Mouse (Mus musculus) G1E (cell line): ENCODE results near the gene Dnajc13. TPM values are rescaled to one million over a fixed set of nuclear protein-coding genes. Genes with fewer than 3 reads are reported as not detected.

Experiments
- ATAC-seq: 2 replicates; pipeline ENCODE4 v1.8.0; 2016; ENCODE audit warnings: mild to moderate bottlenecking; ENCODE audit not compliant: insufficient number of reproducible peaks, poor library complexity, low FRiP score, severe bottlenecking; ENCODE audit errors: extremely low read depth
- DNase-seq: peaks from one replicate; pipeline ENCODE4 v3.0.0; 2012; ENCODE audit warnings: low spot score
- H3K27me3 ChIP-seq: 2 replicates; pipeline ENCODE4 v1.6.1; 2012; ENCODE audit warnings: mild to moderate bottlenecking, low read length, inconsistent platforms; ENCODE audit not compliant: insufficient read depth
- H3K36me3 ChIP-seq: replicated peaks from 2 replicates; pipeline ENCODE3; 2012; ENCODE audit warnings: mild to moderate bottlenecking, inconsistent platforms
- H3K4me1 ChIP-seq: 2 replicates; pipeline ENCODE4 v1.6.1; 2012; ENCODE audit warnings: low read depth, low read length, inconsistent platforms, mixed read lengths; ENCODE audit not compliant: insufficient read depth
- H3K4me3 ChIP-seq: 2 replicates; pipeline ENCODE4 v1.5.1; 2012; ENCODE audit warnings: low read depth, mild to moderate bottlenecking, inconsistent platforms, low read length, moderate library complexity, mixed read lengths
- H3K9me3 ChIP-seq: replicated peaks from 2 replicates; pipeline ENCODE4 v1.6.1; 2012; ENCODE audit warnings: inconsistent platforms
- CTCF ChIP-seq: IDR thresholded peaks from 2 replicates; pipeline ENCODE4 v1.5.1; 2012; ENCODE audit warnings: low read depth, low read length, inconsistent platforms, mixed read lengths
- GATA1 ChIP-seq: IDR thresholded peaks from 2 replicates; pipeline ENCODE4 v1.6.1; 2012; ENCODE audit warnings: borderline replicate concordance, low read length, inconsistent platforms, mixed read lengths
- GATA2 ChIP-seq: IDR thresholded peaks from 2 replicates; pipeline ENCODE4 v1.6.1; 2012; ENCODE audit warnings: low read depth, low read length, inconsistent platforms, borderline replicate concordance
- POLR2AphosphoS5 ChIP-seq: IDR thresholded peaks from 2 replicates; pipeline ENCODE4 v1.6.1; 2012; ENCODE audit warnings: low read depth, low read length, inconsistent platforms; ENCODE audit not compliant: insufficient replicate concordance
- TAL1 ChIP-seq: conservative IDR thresholded peaks from 2 replicates; pipeline ENCODE4 v1.6.1; 2012; ENCODE audit warnings: low read depth, low read length, inconsistent platforms, mixed read lengths
- polyA plus RNA-seq: library from polyadenylated mRNA; stranded (reverse); fragments of >175 nt; gene quantifications from 2 replicates; pipeline ENCODE4 v1.2.3, GENCODE M21; 2012
- total RNA-seq, 2 experiments: library from RNA; stranded (forward) in 1 of 2; stranded (reverse) in 1 of 2; fragments of 200-1000 nt in 1 of 2; fragments of >200 nt in 1 of 2; fragmentation: Nextera tagmentation in 1 of 2; gene quantifications; 2 replicates each; pipeline ENCODE4 v1.2.3; 2014 to 2017

Gene Dnajc13
- total and polyA plus RNA-seq, 3 experiments, result 55.7 to 119 (median 62.9) TPM

DNA sequence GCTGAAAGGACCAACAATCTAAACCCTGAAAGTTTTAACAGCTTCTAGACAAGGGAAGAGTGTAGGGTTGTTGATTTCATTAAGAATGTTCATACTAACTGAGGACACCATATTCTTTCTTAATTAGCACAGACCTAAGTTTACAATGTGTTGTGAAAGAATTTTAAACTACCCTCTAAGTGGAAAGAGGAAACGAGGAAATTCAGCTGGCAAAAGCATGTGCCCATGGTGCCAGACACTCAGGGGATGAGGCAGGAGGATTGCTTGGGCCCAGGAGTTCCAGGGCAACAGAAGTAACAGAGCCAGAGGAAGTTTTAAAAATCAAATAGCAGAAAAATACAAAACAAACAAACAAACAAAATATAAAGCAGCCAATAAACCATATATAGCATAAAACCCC is 28.9 kb downstream of the Dnajc13 start:
- no peak for ATAC-seq
- Histone ChIP-seq H3K36me3 (peaks cover 84% of the 10 kb centered on the region), H3K27me3 (no peaks in the 10 kb centered on the region), H3K4me3 (no peak overlapping the region), H3K4me1 (no peaks in the 10 kb centered on the region), H3K9me3 (no peaks in the 10 kb centered on the region)
- DNase-seq, result no peak
- TF ChIP-seq CTCF (no peak), GATA2 (no peak), TAL1 (no peak), GATA1 (no peak), POLR2AphosphoS5 (no peak)

DNA sequence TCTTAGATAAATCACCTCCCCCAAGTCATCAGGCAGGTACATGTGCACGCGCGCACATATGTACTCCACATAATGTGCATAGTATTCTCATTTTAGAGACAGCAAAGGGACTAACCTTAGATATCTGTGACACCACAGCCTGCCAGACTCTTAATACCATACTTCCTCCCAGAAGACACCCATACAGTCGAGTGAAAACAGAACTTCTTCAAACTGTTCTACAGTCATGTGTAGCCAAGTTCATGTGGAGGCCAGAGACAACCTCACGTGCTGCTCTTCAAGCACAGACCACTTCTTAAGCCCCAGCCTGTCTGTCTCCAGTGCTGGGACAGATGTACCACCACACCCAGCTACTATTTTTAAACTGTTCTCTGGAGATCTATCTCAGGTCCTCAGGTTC is 29.7 kb downstream of the Dnajc13 start:
- ATAC-seq (no peak), DNase-seq (no peak)
- H3K4me3 ChIP-seq, result no peak overlapping the region
- TF ChIP-seq CTCF (no peak), POLR2AphosphoS5 (no peak), GATA2 (no peak), TAL1 (no peak), GATA1 (no peak)
- H3K9me3 ChIP-seq, result no peaks in the 10 kb centered on the region
- H3K36me3 ChIP-seq, result peaks cover 88% of the 10 kb centered on the region
- no peaks in the 10 kb centered on the region for H3K4me1 ChIP-seq
- no peaks in the 10 kb centered on the region for H3K27me3 ChIP-seq

DNA sequence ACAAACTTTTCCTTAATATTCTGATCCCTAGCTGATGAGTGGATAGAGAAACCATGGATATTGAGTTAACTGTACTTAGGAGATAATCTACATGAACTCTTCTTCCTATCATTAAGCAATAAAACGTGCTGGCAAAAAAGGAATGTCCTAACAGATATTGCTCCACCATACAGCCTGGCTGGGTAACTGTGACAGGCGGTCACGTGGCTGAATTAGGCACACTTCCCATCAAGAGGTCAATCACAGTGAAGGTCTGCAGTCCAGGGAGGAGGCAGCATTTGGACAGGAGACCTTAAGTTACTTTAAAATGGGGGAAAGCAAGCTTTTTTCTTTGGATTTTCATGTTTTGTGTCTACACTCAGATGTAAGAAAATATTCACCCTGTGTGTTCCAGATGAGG is 30.7 kb downstream of the Dnajc13 start:
- TF ChIP-seq TAL1 (no peak), GATA1 (no peak), CTCF (no peak), GATA2 (no peak), POLR2AphosphoS5 (no peak)
- Histone ChIP-seq H3K4me3 (no peak overlapping the region), H3K9me3 (no peaks in the 10 kb centered on the region), H3K27me3 (no peaks in the 10 kb centered on the region), H3K36me3 (peaks cover 81% of the 10 kb centered on the region), H3K4me1 (no peaks in the 10 kb centered on the region)
- no peak for ATAC-seq
- no peak for DNase-seq

DNA sequence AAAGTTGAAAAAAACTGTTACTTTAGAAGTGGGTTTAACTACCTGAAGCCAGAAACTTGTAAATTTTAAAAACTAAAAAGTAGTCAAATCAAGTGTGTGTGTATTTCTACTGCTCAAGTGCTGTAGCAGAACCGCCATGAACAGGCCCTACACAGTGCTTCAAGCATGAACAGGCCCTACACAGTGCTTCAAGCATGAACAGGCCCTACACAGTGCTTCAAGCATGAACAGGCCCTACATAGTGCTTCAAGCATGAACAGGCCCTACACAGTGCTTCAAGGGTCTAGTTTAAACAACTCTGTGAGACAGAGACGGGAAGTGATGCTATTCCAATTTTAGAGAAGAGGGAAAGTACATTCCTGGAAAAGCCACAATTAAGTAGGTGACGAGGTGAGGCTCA is 51.3 kb downstream of the Dnajc13 start:
- Histone ChIP-seq H3K36me3 (peaks cover 74% of the 10 kb centered on the region), H3K4me3 (no peak overlapping the region), H3K4me1 (no peaks in the 10 kb centered on the region), H3K9me3 (no peaks in the 10 kb centered on the region), H3K27me3 (no peaks in the 10 kb centered on the region)
- DNase-seq, result no peak
- no peak for TF ChIP-seq GATA2
- TF ChIP-seq CTCF, result no peak
- no peak for TF ChIP-seq POLR2AphosphoS5
- TF ChIP-seq GATA1, result no peak
- TF ChIP-seq TAL1, result no peak
- ATAC-seq, result no peak

DNA sequence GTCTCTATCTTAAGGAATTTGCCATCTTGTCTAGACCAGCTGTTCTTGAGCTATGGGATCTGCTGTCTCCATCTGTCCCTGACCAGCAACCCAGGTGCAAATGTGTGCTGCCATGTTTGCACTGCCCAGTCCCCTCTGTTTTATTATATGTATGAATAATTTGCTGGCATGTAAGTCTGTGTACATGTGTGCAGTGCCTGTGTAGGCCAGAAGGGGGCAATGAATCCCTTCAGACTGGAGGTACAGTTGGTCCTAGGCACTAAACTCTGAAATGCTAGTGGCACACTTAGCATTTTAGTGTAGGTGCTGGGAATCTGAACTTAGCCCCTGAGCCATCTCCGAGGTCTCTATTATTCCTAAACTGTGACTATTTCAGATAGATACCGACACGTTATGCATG is 58.9 kb downstream of the Dnajc13 start:
- peak; percentile 63 for ATAC-seq
- Histone ChIP-seq H3K4me3 (no peak overlapping the region), H3K9me3 (no peaks in the 10 kb centered on the region), H3K27me3 (no peaks in the 10 kb centered on the region), H3K4me1 (peaks cover 4% of the 10 kb centered on the region; the same call in 1 of the 2 replicates), H3K36me3 (peaks cover 80% of the 10 kb centered on the region)
- DNase-seq, result no peak
- no peak for TF ChIP-seq GATA1
- TF ChIP-seq GATA2, result no peak
- TF ChIP-seq POLR2AphosphoS5, result no peak
- TF ChIP-seq CTCF, result peak; percentile 60; the same call in 1 of the 2 replicates
- TF ChIP-seq TAL1, result no peak

DNA sequence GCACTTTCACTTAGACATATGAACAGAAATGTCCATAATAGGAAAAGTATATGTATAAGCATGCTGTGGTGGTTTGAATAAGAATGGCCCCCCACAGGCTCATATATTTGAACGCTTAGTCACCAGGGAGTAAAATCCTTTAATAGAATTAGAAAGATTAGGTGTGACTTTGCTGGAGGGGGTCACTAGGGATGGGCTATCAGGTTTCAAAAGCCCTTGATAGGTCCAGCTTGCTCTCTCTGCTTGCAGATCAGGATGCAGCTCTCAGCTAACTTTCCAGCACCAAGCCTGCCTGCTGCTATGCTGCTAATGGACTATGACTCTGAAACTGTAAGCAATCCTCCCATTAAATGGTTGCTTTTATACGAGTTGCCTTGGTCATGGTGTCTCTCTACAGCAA is 68.2 kb downstream of the Dnajc13 start:
- Histone ChIP-seq H3K4me1 (no peaks in the 10 kb centered on the region), H3K27me3 (no peaks in the 10 kb centered on the region), H3K36me3 (peaks cover 84% of the 10 kb centered on the region), H3K4me3 (no peak overlapping the region), H3K9me3 (no peaks in the 10 kb centered on the region)
- no peak for DNase-seq
- no peak for ATAC-seq
- no peak for TF ChIP-seq GATA2
- no peak for TF ChIP-seq TAL1
- TF ChIP-seq GATA1, result no peak
- TF ChIP-seq POLR2AphosphoS5, result no peak
- TF ChIP-seq CTCF, result no peak
